Mouse (Mus musculus): Measurements from ENCODE around the gene Gm9639.
"Not testable (repeated sequence)": the region's sequence is repeated elsewhere in the genome, so short reads cannot be mapped to it uniquely, and the experiment has no call there.

Gene Gm9639

DNA sequence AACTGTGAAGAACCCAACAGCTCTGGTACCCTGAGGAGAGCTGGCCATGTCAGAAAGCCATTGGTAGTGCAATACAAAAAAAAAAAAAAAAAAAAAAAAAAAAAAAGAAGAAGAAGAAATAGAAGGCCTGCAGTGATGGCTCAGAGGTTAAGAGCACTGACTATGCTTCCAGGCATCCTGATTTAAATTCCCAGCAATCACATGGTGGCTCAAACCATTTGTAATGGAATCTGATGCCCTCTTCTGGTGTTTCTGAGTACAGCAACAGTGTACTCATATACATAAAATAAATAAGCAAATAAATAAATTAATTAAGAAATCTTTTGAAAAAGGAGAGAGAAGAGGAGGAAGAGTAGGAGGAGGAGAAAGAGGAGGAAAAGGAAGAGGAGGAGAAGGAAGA lies 41.4 kb downstream of the Gm9639 start:
- no peak for DNase-seq (ENCODE audit: low spot score in 2 of 2)

DNA sequence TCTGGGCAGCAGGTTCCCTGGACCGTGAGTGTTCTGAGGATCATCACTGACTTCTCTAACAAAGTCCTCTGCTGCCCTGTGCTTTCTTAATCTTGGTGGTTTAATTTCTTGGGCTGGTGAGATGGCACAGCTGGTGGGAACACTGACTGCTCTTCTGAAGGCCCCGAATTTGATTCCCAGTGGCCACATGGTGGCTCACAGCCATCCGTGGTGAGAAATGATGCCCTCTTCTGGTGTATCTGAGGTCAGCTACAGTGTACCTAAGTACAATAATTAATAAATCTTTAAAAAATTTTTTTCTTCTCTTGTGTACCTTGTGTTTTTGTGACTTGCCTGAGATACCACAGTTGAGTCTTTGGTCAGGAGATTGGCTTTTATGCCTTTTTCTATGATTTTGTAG lies 42.6 kb downstream of the Gm9639 start:
- not testable (repeated sequence) for DNase-seq (ENCODE audit: low spot score in 2 of 2)

DNA sequence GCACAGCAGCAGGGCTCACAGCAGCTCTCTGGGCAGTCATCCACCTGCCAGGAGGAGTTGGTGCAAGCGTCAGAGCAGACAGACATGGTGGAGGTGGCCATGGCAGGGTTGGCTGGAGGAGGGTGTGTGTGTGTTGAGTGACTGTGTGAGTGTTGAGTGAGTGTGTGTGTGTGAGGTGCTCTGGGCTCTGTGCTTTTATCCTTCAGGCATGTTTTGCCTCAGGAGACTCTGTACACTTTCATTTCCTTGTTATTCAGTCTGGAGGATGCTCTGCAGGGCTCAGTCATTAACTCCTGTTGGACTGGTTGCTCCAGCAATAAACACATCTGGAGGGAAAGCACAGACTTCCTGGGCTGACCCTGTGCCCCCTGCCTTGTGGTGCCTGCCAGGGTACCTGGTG lies 43.6 kb downstream of the Gm9639 start, which contains the start of gene Gm9736:
Gene Gm9736, minus strand, starts transcription at position 101 of the 400 bp plus-strand sequence.
- not testable (repeated sequence) for DNase-seq (ENCODE audit: low spot score in 2 of 2)

DNA sequence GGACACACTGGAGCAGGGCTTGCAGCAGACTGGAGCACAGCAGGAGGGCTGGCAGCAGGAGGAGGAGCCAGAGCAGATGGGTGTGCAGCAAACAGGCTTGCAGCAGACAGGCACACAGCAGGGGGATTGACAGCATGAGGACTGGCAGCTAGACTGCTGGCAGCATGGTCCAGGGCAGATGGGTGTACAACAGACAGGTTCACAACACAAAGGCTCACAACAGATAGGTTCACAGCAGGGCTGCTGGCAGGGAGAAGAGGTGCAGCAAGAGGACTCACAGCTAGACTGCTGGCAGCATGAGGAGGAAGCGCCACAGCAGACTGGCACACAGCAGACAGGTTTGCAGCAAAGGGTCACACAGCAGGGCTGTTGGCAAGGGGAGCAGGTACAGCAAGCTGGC lies 44.2 kb downstream of the Gm9639 start:
- not testable (repeated sequence) for DNase-seq (ENCODE audit: low spot score in 2 of 2)
